Mouse (Mus musculus) adrenal gland, adult 18-20 months (tissue): Measurements from ENCODE around the gene Gm49369. TPM values are rescaled to one million over a fixed set of nuclear protein-coding genes. Genes with fewer than 3 reads are reported as not detected.

Experiments
- DNase-seq, 2 experiments: peaks; one replicate each; pipeline ENCODE4 v3.0.0; 2021 to 2022; ENCODE audit warnings: low spot score in 2 of 2
- total RNA-seq, 2 experiments: library from RNA; stranded (reverse); gene quantifications; 1 replicate in 1 of 2; 2 replicates in 1 of 2; pipeline ENCODE4 v1.2.3; 2021

Gene Gm49369
- total RNA-seq, 2 experiments from 2014 or later: 3.1 to 9.4 TPM

GRCm38 (mm10) chr7:142394261-142395190 is 12.1 kb upstream of the Gm49369 start:
- no peak for DNase-seq

GRCm38 (mm10) chr7:142393191-142393590 is 10.7 kb upstream of the Gm49369 start:
- DNase-seq: peak; percentile 64 to 79

GRCm38 (mm10) chr7:142391609-142392008 is 9.1 kb upstream of the Gm49369 start:
- no peak for DNase-seq

GRCm38 (mm10) chr7:142391108-142391507 is 8.6 kb upstream of the Gm49369 start:
- peak in 1 of 2 experiments; percentile 21 for DNase-seq

GRCm38 (mm10) chr7:142389961-142390650 is 7.6 kb upstream of the Gm49369 start:
- no peak for DNase-seq

- peak in 1 of 2 experiments; percentile 1 for DNase-seq
Measured at GRCm38 (mm10) chr7:142388740-142389139, 6.3 kb upstream of the Gm49369 start.

- no peak for DNase-seq
Measured at GRCm38 (mm10) chr7:142388198-142388597, 5.7 kb upstream of the Gm49369 start.

GRCm38 (mm10) chr7:142387419-142388148 is 5.1 kb upstream of the Gm49369 start, which contains the start of gene Ctsd:
Gene Ctsd (minus strand): TSS chr7:142388038.
- DNase-seq: peak; percentile 96

- no peak for DNase-seq
Measured at GRCm38 (mm10) chr7:142386621-142387201, 4.2 kb upstream of the Gm49369 start.

GRCm38 (mm10) chr7:142385742-142386403 is 3.4 kb upstream of the Gm49369 start:
- peak in 1 of 2 experiments; percentile 1 for DNase-seq

GRCm38 (mm10) chr7:142384306-142384705 is 1.8 kb upstream of the Gm49369 start:
- DNase-seq: no peak

- no peak for DNase-seq
Measured at GRCm38 (mm10) chr7:142381175-142381574, 1.3 kb downstream of the Gm49369 start.

- no peak for DNase-seq
Measured at GRCm38 (mm10) chr7:142379186-142379585, 3.3 kb downstream of the Gm49369 start.

GRCm38 (mm10) chr7:142377233-142377925 is 5.1 kb downstream of the Gm49369 start:
- no peak for DNase-seq

GRCm38 (mm10) chr7:142376096-142376495 is 6.4 kb downstream of the Gm49369 start:
- DNase-seq: no peak

- peak; percentile 65 to 75 for DNase-seq
Measured at GRCm38 (mm10) chr7:142375261-142375724, 7.2 kb downstream of the Gm49369 start.

- no peak for DNase-seq
Measured at GRCm38 (mm10) chr7:142374413-142375015, 8.0 kb downstream of the Gm49369 start.

- no peak for DNase-seq
Measured at GRCm38 (mm10) chr7:142373641-142374412, 8.6 kb downstream of the Gm49369 start, which contains the start of gene Ifitm10. Gene Ifitm10 (minus strand): TSS chr7:142373753.
